ENCODE assay signal across 16 mouse cellular contexts in genomic region chr1:78395737-78396136, GRCm38 (mm10).
DNase-seq lines count a peak whose midpoint lies in the region; ATAC-seq lines count a peak whose summit lies in the region.
"Had no signal": no experiment of that assay in that cellular context is flagged by ENCODE, and none has a peak within 500 bp of the region (broad histone marks: within the 10 kb centered on the region; RNA-seq: fewer than 3 reads in every experiment).

No protein-coding gene starts in this region.

- H3K9ac ChIP-seq in kidney, embryonic 15.5 days = no peak overlapping the region
- H3K9ac ChIP-seq in embryonic facial prominence, embryonic 14.5 days (ENCODE audit: low read depth, low read length) = no peak overlapping the region
- H3K9ac ChIP-seq: limb, embryonic 12.5 days; liver, embryonic 14.5 days had no signal

- H3K27me3 ChIP-seq in kidney, embryonic 15.5 days = no peaks in the 10 kb centered on the region
- no peaks in the 10 kb centered on the region for H3K27me3 ChIP-seq in embryonic facial prominence, embryonic 14.5 days (replicated peaks; ENCODE audit: control insufficient read depth, insufficient read depth, low read length)
- H3K27me3 ChIP-seq: limb, embryonic 12.5 days had no signal

- WGBS in kidney, embryonic 15.5 days = 50% methylated on average over 6 of the region's 6 CpGs
- 33% methylated on average over 6 of the region's 6 CpGs for WGBS in embryonic facial prominence, embryonic 14.5 days

- ATAC-seq in kidney, embryonic 15.5 days (replicated peaks; ENCODE audit: low FRiP score) = no peak
- ATAC-seq in embryonic facial prominence, embryonic 14.5 days (ENCODE audit: low read depth) = 0 out of 2 replicates have a peak, but pooled peaks have one; percentile 63
- ATAC-seq: CD4-positive, CD25-positive, alpha-beta regulatory T cell, adult 4 months; hindbrain, embryonic 16.5 days had no signal

- H3K36me3 ChIP-seq in kidney, embryonic 15.5 days = no peaks in the 10 kb centered on the region
- H3K36me3 ChIP-seq in embryonic facial prominence, embryonic 14.5 days (ENCODE audit: control insufficient read depth, insufficient read depth, low read length) = no peaks in the 10 kb centered on the region
- H3K36me3 ChIP-seq: G1E; limb, embryonic 12.5 days had no signal

- H3K4me3 ChIP-seq in kidney, embryonic 15.5 days (replicated peaks) = no peak overlapping the region
- no peak overlapping the region for H3K4me3 ChIP-seq in embryonic facial prominence, embryonic 14.5 days (ENCODE audit: low read depth, low read length)
- H3K4me3 ChIP-seq: gastrocnemius, adult 2 months; left cerebral cortex, adult 2 months; limb, embryonic 12.5 days had no signal

- DNase-seq in kidney, postnatal 25 days = no peak
- peak; percentile 63 for DNase-seq in 3T3-L1 (ENCODE audit: low read depth, low spot score)
- peak; percentile 46 for DNase-seq in embryo, embryonic 10 days (ENCODE audit: low spot score)
- DNase-seq in embryonic facial prominence, embryonic 14.5 days (ENCODE audit: low spot score) = peak; percentile 52
- DNase-seq in left cerebral cortex, postnatal 4 days = no peak
- DNase-seq in cerebellum, adult 11 months = no peak
- DNase-seq: kidney, adult 11 months; thymus, adult 2 months had no signal

- peaks cover 8% of the 10 kb centered on the region; the same call in 1 of the 2 replicates for H3K4me1 ChIP-seq in kidney, embryonic 15.5 days
- peaks cover 12% of the 10 kb centered on the region for H3K4me1 ChIP-seq in embryonic facial prominence, embryonic 14.5 days (ENCODE audit: control insufficient read depth, insufficient read depth, low read length)

- H3K4me2 ChIP-seq in kidney, embryonic 15.5 days = no peak overlapping the region
- no peak overlapping the region for H3K4me2 ChIP-seq in embryonic facial prominence, embryonic 14.5 days (ENCODE audit: low read depth, low read length)
- H3K4me2 ChIP-seq: limb, embryonic 12.5 days had no signal

- H3K9me3 ChIP-seq in kidney, embryonic 15.5 days (replicated peaks) = no peaks in the 10 kb centered on the region
- no peaks in the 10 kb centered on the region for H3K9me3 ChIP-seq in embryonic facial prominence, embryonic 14.5 days (ENCODE audit: control insufficient read depth, low read length)
- H3K9me3 ChIP-seq: G1E; limb, embryonic 12.5 days had no signal

- intact Hi-C loops in left cerebral cortex, postnatal 4 days (cut with DNase I) = no loop called here

- H3K27ac ChIP-seq in kidney, embryonic 15.5 days = 0 out of 2 replicates have a peak overlapping the region, but pooled peaks have one; percentile 46
- H3K27ac ChIP-seq in embryonic facial prominence, embryonic 14.5 days (replicated peaks; ENCODE audit: low read depth, low read length) = no peak overlapping the region; the same call in 1 of the 2 replicates
- H3K27ac ChIP-seq: gastrocnemius, adult 2 months; left cerebral cortex, adult 2 months; limb, embryonic 12.5 days; liver, embryonic 14.5 days had no signal

Comparison
In these comparisons a context has a peak if more than half of its experiments do, and no peak if none do; other contexts are left out.
1. DNase-seq: peak in 3T3-L1 (single experiment), embryo, embryonic 10 days (single experiment) and embryonic facial prominence, embryonic 14.5 days (single experiment); none in kidney, postnatal 25 days (0 of 2), left cerebral cortex, postnatal 4 days (single experiment) and cerebellum, adult 11 months (single experiment).